Mouse (Mus musculus): Measurements from ENCODE around the gene Fundc2. TPM values are rescaled to one million over a fixed set of nuclear protein-coding genes. Genes with fewer than 3 reads are reported as not detected.

Gene Fundc2
- 135 TPM for polyA plus RNA-seq (2014; fragmentation: Illumina TruSeq; extraction: RNeasy Lipid Tissue Mini Kit (QIAGEN cat#74804); ENCODE audit: low read depth, low replicate concordance)

DNA sequence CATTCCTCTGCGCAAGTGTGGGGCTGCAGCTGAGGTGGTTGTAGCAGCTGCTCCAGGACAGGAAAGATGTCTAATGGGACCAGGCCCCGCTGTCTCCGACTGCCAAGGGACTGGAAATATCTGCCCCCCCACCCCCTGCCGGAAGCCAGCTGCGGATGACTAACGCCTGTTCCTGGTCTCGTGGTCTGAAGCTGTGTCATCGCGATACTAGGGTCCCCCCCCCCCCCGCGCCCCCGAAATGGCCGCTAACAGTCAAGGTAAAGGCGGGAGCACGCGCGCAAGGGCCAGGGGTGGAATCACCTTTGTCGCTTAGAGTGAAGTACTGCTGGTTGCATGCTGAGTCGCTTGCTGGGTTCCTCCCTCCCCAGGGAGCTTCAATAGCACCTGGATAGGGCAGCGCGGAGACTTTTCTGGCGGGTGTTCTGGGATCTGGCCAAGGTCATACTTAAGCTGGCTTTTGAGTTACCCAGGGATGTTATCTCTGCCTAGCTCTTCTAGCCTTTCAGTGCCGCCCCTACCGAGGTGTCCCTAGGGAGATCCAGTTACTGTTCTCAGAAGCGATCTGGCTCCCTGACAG is at the start of gene Fundc2, which contains the start of gene F8:
Gene Fundc2, plus strand, starts transcription at position 205 of the 577 bp plus-strand sequence.
Gene F8, minus strand, starts transcription at position 421 of the 577 bp plus-strand sequence.

DNA sequence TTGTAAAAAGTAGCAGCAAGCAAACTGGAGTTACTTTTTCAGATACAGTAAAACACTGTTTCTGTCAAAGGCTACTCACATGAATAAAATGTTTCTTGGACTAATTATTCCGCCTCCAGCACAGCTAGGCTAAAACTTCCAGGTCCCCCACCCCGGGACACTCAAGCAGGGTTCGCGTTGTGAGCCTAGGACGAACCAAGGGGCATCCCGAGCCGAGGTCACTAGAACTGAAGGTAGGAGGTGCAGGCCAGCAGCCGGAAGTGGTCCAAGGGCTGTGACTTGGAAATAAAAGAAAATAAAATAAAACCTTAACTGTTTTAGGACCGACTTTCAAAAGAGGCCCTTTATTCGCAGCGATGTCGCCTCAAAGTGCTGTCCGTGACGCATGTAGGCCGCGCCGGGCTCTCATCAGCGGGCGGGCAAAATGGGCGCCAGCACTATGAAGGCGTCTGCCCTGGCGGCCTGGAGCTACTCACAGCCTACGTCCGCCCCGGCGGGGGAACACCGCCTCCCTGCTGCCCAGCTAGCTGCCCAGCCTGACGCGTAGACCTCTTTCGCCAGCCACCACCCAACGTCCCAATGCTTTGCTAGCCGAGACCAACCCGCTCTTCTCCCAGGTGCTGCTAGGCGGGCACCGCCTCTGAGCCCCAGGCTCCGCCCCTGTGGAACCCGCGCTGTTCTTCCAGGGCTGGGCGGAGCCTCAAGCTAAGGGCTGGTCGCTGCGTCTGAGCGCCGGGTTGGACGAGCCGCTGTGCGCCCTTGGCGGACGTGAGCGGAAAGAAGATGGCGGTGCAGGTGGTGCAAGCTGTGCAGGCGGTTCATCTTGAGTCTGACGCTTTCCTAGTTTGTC is 34.0 kb downstream of the Fundc2 start, which contains the start of the genes Cmc4, Mtcp1 and Brcc3:
Gene Cmc4, minus strand, starts transcription at position 649 of the 850 bp plus-strand sequence.
Gene Mtcp1, minus strand, starts transcription at position 653 of the 850 bp plus-strand sequence.
Gene Brcc3, plus strand, starts transcription at position 693 of the 850 bp plus-strand sequence.

Other genes with a start within 250 kb of the Fundc2 start
- gene Smim9, start 218.6 kb upstream of the Fundc2 start, polyA plus RNA-seq (2014; fragmentation: Illumina TruSeq; extraction: RNeasy Lipid Tissue Mini Kit (QIAGEN cat#74804); ENCODE audit: low read depth, low replicate concordance): not detected
- gene F8, start 216 bp downstream of the Fundc2 start, polyA plus RNA-seq (2014; fragmentation: Illumina TruSeq; extraction: RNeasy Lipid Tissue Mini Kit (QIAGEN cat#74804); ENCODE audit: low read depth, low replicate concordance): 1.3 TPM
- 11.1 TPM for gene Cmc4, start 34.2 kb downstream of the Fundc2 start, polyA plus RNA-seq (2014; fragmentation: Illumina TruSeq; extraction: RNeasy Lipid Tissue Mini Kit (QIAGEN cat#74804); ENCODE audit: low read depth, low replicate concordance)
- gene Mtcp1, start 34.2 kb downstream of the Fundc2 start, polyA plus RNA-seq (2014; fragmentation: Illumina TruSeq; extraction: RNeasy Lipid Tissue Mini Kit (QIAGEN cat#74804); ENCODE audit: low read depth, low replicate concordance): 7.7 TPM
- gene Brcc3, start 34.2 kb downstream of the Fundc2 start, polyA plus RNA-seq (2014; fragmentation: Illumina TruSeq; extraction: RNeasy Lipid Tissue Mini Kit (QIAGEN cat#74804); ENCODE audit: low read depth, low replicate concordance): 32.8 TPM
- gene Vbp1, start 131.9 kb downstream of the Fundc2 start, polyA plus RNA-seq (2014; fragmentation: Illumina TruSeq; extraction: RNeasy Lipid Tissue Mini Kit (QIAGEN cat#74804); ENCODE audit: low read depth, low replicate concordance): 53.0 TPM
- gene Rab39b, start 195.8 kb downstream of the Fundc2 start, polyA plus RNA-seq (2014; fragmentation: Illumina TruSeq; extraction: RNeasy Lipid Tissue Mini Kit (QIAGEN cat#74804); ENCODE audit: low read depth, low replicate concordance): 0.42 TPM

Data from heart, adult 10 weeks (tissue).